Mouse (Mus musculus) G1E (cell line): ENCODE measurements around the gene Plxna1. TPM values are rescaled to one million over a fixed set of nuclear protein-coding genes. Genes with fewer than 3 reads are reported as not detected.

Experiments
- ATAC-seq: 2 replicates; pipeline ENCODE4 v1.8.0; 2016; ENCODE audit warnings: mild to moderate bottlenecking; ENCODE audit not compliant: insufficient number of reproducible peaks, poor library complexity, low FRiP score, severe bottlenecking; ENCODE audit errors: extremely low read depth
- DNase-seq: peaks from one replicate; pipeline ENCODE4 v3.0.0; 2012; ENCODE audit warnings: low spot score
- H3K27me3 ChIP-seq: 2 replicates; pipeline ENCODE4 v1.6.1; 2012; ENCODE audit warnings: mild to moderate bottlenecking, low read length, inconsistent platforms; ENCODE audit not compliant: insufficient read depth
- H3K36me3 ChIP-seq: replicated peaks from 2 replicates; pipeline ENCODE3; 2012; ENCODE audit warnings: mild to moderate bottlenecking, inconsistent platforms
- H3K4me1 ChIP-seq: 2 replicates; pipeline ENCODE4 v1.6.1; 2012; ENCODE audit warnings: low read depth, low read length, inconsistent platforms, mixed read lengths; ENCODE audit not compliant: insufficient read depth
- H3K4me3 ChIP-seq: 2 replicates; pipeline ENCODE4 v1.5.1; 2012; ENCODE audit warnings: low read depth, mild to moderate bottlenecking, inconsistent platforms, low read length, moderate library complexity, mixed read lengths
- H3K9me3 ChIP-seq: replicated peaks from 2 replicates; pipeline ENCODE4 v1.6.1; 2012; ENCODE audit warnings: inconsistent platforms
- CTCF ChIP-seq: IDR thresholded peaks from 2 replicates; pipeline ENCODE4 v1.5.1; 2012; ENCODE audit warnings: low read depth, low read length, inconsistent platforms, mixed read lengths
- GATA1 ChIP-seq: IDR thresholded peaks from 2 replicates; pipeline ENCODE4 v1.6.1; 2012; ENCODE audit warnings: borderline replicate concordance, low read length, inconsistent platforms, mixed read lengths
- GATA2 ChIP-seq: IDR thresholded peaks from 2 replicates; pipeline ENCODE4 v1.6.1; 2012; ENCODE audit warnings: low read depth, low read length, inconsistent platforms, borderline replicate concordance
- POLR2AphosphoS5 ChIP-seq: IDR thresholded peaks from 2 replicates; pipeline ENCODE4 v1.6.1; 2012; ENCODE audit warnings: low read depth, low read length, inconsistent platforms; ENCODE audit not compliant: insufficient replicate concordance
- TAL1 ChIP-seq: conservative IDR thresholded peaks from 2 replicates; pipeline ENCODE4 v1.6.1; 2012; ENCODE audit warnings: low read depth, low read length, inconsistent platforms, mixed read lengths
- polyA plus RNA-seq: library from polyadenylated mRNA; stranded (reverse); fragments of >175 nt; gene quantifications from 2 replicates; pipeline ENCODE4 v1.2.3, GENCODE M21; 2012
- total RNA-seq, 2 experiments: library from RNA; stranded (forward) in 1 of 2; stranded (reverse) in 1 of 2; fragments of 200-1000 nt in 1 of 2; fragments of >200 nt in 1 of 2; fragmentation: Nextera tagmentation in 1 of 2; gene quantifications; 2 replicates each; pipeline ENCODE4 v1.2.3; 2014 to 2017

Plxna1 gene
- total and polyA plus RNA-seq, 3 experiments: 5.9 to 17.0 (median 11.1) TPM

DNA sequence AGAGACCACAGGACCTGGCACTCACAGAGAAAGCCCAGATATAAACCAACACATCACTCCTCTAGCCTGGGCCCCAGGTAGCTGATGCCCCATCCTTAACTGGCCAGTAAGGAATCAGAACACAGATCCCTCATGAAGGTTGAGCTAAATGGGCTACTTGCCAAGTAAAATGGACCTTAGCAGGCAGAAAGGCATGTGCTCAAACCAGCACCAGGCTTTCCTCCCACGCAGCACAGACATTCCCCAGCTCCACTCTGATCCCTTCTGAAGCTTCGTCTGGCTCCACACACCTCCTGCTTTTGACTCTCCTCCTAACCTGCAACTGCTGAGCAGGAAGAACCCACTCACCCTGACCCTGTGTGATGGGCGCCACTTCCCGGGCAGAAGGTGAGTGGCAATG is 20.4 kb downstream of the Plxna1 start:
- no peaks in the 10 kb centered on the region for H3K27me3 ChIP-seq

DNA sequence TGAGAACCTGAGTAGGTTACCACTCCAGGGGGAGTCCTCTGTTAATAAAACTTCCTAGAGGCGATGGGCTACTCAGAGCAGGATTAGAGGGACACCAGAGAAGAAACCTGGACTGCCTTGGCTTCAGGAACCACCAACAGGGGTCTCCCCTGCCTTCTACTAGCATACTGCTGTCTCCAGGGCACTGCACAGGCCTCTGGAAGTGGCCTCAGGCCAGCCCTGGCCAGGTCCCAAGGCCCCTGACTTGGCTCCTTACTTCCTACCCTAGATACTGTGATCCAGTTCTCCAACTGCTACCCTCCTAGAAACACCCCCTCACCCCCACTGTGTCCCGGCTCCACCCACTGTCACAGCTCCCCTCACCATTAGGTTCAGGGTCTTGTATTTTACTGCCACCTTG is 23.0 kb downstream of the Plxna1 start:
- H3K4me1 ChIP-seq: no peaks in the 10 kb centered on the region
- peaks cover 99% of the 10 kb centered on the region for H3K36me3 ChIP-seq
- ATAC-seq: no peak
- H3K9me3 ChIP-seq: no peaks in the 10 kb centered on the region
- DNase-seq: no peak
- no peak for TF ChIP-seq TAL1
- no peak for TF ChIP-seq GATA2
- no peak for TF ChIP-seq POLR2AphosphoS5
- TF ChIP-seq CTCF: no peak
- no peak for TF ChIP-seq GATA1
- H3K27me3 ChIP-seq: no peaks in the 10 kb centered on the region
- no peak overlapping the region for H3K4me3 ChIP-seq

More for the DNA sequence above, 20.4 kb downstream of the Plxna1 start:
- H3K4me1 ChIP-seq: peaks cover 14% of the 10 kb centered on the region
- DNase-seq: no peak
- H3K36me3 ChIP-seq: peaks cover 98% of the 10 kb centered on the region
- no peaks in the 10 kb centered on the region for H3K9me3 ChIP-seq
- TF ChIP-seq GATA1 (no peak), GATA2 (no peak), CTCF (no peak), TAL1 (no peak), POLR2AphosphoS5 (no peak)
- no peak overlapping the region for H3K4me3 ChIP-seq
- no peak for ATAC-seq

DNA sequence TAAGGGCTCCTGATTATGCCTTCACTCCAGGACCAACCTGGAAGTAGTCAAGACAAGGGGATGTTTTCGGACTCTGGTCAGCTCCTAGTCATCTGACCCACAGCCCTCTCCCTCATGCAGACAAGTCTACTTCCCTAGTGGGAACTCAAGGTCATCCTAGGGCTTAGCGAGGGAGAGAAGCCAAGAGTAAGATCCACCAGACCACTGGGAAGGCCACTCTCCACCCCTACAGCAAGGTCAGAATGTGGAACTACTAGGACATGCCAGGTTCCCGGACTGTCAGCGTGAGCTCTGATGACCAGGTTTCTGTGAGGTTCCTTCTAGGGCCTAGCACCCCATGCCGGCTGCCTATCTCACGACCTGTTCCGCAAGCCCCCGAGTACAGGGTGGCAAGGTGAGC is 23.7 kb downstream of the Plxna1 start:
- no peaks in the 10 kb centered on the region for H3K9me3 ChIP-seq

DNA sequence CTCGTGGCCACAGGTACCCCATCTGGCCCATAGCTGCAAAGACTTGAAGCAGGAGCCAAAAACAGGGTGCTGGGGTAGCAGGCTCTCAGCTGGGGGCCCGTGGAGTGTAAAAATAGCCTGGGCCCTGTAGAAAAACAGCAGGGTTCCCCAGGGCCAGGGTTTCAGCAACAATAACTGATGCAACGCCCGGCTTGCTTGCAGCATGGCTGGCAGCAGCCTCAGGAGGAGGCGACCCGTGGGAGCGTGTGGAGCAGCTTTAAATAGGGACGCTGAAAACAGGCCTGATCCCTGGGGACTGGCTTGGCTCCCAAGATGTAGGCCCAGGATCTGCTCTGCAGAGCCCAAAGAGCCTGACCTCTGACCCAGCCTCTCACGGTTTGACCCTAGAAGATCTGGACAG is 24.8 kb downstream of the Plxna1 start:
- Histone ChIP-seq H3K36me3 (peaks cover 98% of the 10 kb centered on the region), H3K9me3 (no peaks in the 10 kb centered on the region), H3K4me3 (no peak overlapping the region), H3K4me1 (no peaks in the 10 kb centered on the region), H3K27me3 (no peaks in the 10 kb centered on the region)
- no peak for ATAC-seq
- no peak for DNase-seq
- no peak for TF ChIP-seq CTCF

More for the DNA sequence above, 23.7 kb downstream of the Plxna1 start:
- ATAC-seq: no peak
- no peaks in the 10 kb centered on the region for H3K27me3 ChIP-seq
- TF ChIP-seq POLR2AphosphoS5 (no peak), GATA1 (no peak), TAL1 (no peak), CTCF (no peak), GATA2 (no peak)
- no peak for DNase-seq
- H3K4me1 ChIP-seq: no peaks in the 10 kb centered on the region
- no peak overlapping the region for H3K4me3 ChIP-seq
- H3K36me3 ChIP-seq: peaks cover 98% of the 10 kb centered on the region

DNA sequence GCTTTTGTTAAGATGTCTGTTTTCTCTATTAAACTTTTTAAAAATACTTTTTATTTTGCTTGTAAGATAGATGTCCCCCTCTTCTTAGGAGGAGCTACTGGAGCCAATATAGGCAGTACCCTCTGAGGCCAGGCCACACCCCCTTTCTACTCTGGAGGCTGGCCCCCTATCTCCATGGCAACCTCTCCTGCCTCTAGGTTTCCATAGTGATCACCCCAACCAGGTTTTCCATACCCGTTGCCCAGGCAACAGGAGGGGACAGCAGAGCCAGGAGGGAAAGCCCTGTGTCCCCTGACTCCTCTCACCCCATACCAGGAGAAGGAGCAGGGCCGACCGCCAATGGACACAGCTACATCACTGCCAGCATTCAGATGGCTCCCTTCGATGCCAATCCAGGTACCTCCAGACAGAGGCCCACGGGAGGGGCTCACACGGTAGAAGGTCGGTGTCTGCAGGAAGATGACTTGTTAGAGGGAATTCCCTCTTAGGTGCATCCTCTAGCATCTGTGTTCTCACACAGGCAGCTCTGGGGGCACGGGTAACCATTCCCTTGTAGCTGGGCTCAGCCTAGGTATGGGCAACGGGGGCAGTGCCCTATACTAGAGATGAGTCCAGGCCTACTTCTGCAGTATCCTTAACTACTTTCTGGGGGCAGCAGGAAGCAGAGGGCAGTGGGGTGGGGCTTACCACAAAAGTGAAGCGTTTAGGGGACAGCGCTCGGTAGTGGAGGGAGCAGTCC is 28.3 kb downstream of the Plxna1 start:
- no peak for DNase-seq
- TF ChIP-seq GATA1: no peak
- TF ChIP-seq TAL1: no peak
- no peak for TF ChIP-seq CTCF
- TF ChIP-seq POLR2AphosphoS5: no peak
- no peak for TF ChIP-seq GATA2
- Histone ChIP-seq H3K36me3 (peaks cover 98% of the 10 kb centered on the region), H3K27me3 (no peaks in the 10 kb centered on the region), H3K4me1 (no peaks in the 10 kb centered on the region), H3K9me3 (no peaks in the 10 kb centered on the region), H3K4me3 (no peak overlapping the region)
- no peak for ATAC-seq

DNA sequence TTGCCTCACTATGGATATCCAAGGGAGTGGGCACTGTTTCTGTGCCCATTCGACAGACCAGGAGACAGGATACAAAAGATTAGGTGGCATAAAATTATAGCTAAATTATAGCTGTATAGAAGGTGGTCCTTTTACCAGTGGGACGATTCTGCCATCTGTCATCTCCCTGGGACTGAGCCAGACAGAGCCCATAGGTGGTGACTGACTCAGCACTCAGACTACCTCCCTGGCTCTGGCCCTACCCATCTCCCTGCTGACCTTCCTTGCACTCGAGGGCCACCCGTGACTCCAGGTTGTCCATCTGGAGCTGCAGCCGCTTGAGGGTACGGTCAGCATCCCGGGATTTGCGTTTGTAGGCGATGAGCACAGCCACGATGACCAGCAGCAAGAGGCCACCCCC is 31.5 kb downstream of the Plxna1 start:
- ATAC-seq: no peak
- no peaks in the 10 kb centered on the region for H3K9me3 ChIP-seq
- no peak for DNase-seq
- TF ChIP-seq CTCF: no peak
- TF ChIP-seq GATA1: no peak
- TF ChIP-seq TAL1: no peak
- no peak for TF ChIP-seq GATA2
- no peak for TF ChIP-seq POLR2AphosphoS5
- H3K36me3 ChIP-seq: peaks cover 99% of the 10 kb centered on the region
- no peaks in the 10 kb centered on the region for H3K4me1 ChIP-seq
- H3K4me3 ChIP-seq: no peak overlapping the region
- no peaks in the 10 kb centered on the region for H3K27me3 ChIP-seq
